Mouse (Mus musculus) spleen, adult 2 months (tissue): ENCODE measurements at regions not wholly inside any gene's neighbourhood (a gene's known extent, or its start where the extent isn't known, plus 50 kb on each side); places are given as distances from the start of the nearest gene placed in this dataset.

ENCODE experiments used
- CTCF ChIP-seq: fragments of 200-500 bp; IDR thresholded peaks from 2 replicates; pipeline ENCODE4 v1.5.1; 2011; ENCODE audit warnings: mild to moderate bottlenecking, inconsistent platforms; ENCODE audit not compliant: insufficient read depth, insufficient read length, insufficient replicate concordance; ENCODE audit errors: extremely low read depth
- POLR2A ChIP-seq: fragments of 200-500 bp; IDR thresholded peaks from 2 replicates; pipeline ENCODE4 v1.6.1; 2011; ENCODE audit warnings: low read depth, low read length, inconsistent platforms

- TF ChIP-seq POLR2A = no peak
- TF ChIP-seq CTCF = no peak
These were observed 104.3 kb downstream of the Rpl14 start for GRCm38 (mm10) chr9:120675371-120676150.
